Mouse (Mus musculus) heart, postnatal 0 days (tissue): Measurements from ENCODE around the gene Bcor. TPM values are rescaled to one million over a fixed set of nuclear protein-coding genes. Genes with fewer than 3 reads are reported as not detected.

Experiments
- ATAC-seq: fragments of 200-750 bp; cut with Nextera tagmentation; 2 replicates; pipeline ENCODE4 v1.8.0; 2017; ENCODE audit warnings: low read depth, moderate number of reproducible peaks, moderate library complexity; ENCODE audit not compliant: insufficient read depth
- DNase-seq: peaks from one replicate; pipeline ENCODE4 v3.0.0-alpha.2; 2016; ENCODE audit warnings: low spot score
- H3K27ac ChIP-seq: fragments of 300-500 bp; sonication (generic); 2 replicates; pipeline ENCODE4 v1.5.1; 2014; ENCODE audit warnings: low read depth, mild to moderate bottlenecking
- H3K27me3 ChIP-seq: fragments of 300-500 bp; sonication (generic); 2 replicates; pipeline ENCODE4 v1.6.1; 2014; ENCODE audit warnings: low read length, mixed read lengths; ENCODE audit not compliant: control insufficient read depth, insufficient read depth
- H3K36me3 ChIP-seq: fragments of 300-500 bp; sonication (generic); replicated peaks from 2 replicates; pipeline ENCODE4 v1.6.1; 2014; ENCODE audit warnings: low read length, mixed read lengths; ENCODE audit not compliant: control insufficient read depth, insufficient read depth
- H3K4me1 ChIP-seq: fragments of 300-500 bp; sonication (generic); 2 replicates; pipeline ENCODE4 v1.6.1; 2014; ENCODE audit warnings: antibody characterized with exemption; ENCODE audit not compliant: control insufficient read depth, insufficient read depth
- H3K4me2 ChIP-seq: fragments of 300-500 bp; sonication (generic); 2 replicates; pipeline ENCODE4 v1.6.1; 2014; ENCODE audit warnings: low read depth, mild to moderate bottlenecking, low read length, moderate library complexity
- H3K4me3 ChIP-seq: fragments of 300-500 bp; sonication (generic); 2 replicates; pipeline ENCODE4 v1.5.1; 2014; ENCODE audit warnings: low read depth, low read length
- H3K9ac ChIP-seq: fragments of 300-500 bp; sonication (generic); replicated peaks from 2 replicates; pipeline ENCODE4 v1.6.1; 2014; ENCODE audit warnings: low read depth, low read length, mixed read lengths
- H3K9me3 ChIP-seq: fragments of 300-500 bp; sonication (generic); replicated peaks from 2 replicates; pipeline ENCODE4 v1.6.1; 2016; ENCODE audit warnings: low read length; ENCODE audit not compliant: control insufficient read depth
- CTCF ChIP-seq: IDR thresholded peaks from 2 replicates; pipeline ENCODE4 v1.5.1; 2016; ENCODE audit warnings: antibody characterized with exemption, control low read depth, low read depth
- EP300 ChIP-seq: IDR thresholded peaks from 2 replicates; pipeline ENCODE4 v1.6.1; 2016; ENCODE audit warnings: antibody characterized with exemption, low read depth
- WGBS: fragments of 180-500 bp; shearing (Covaris S2); extraction: QIAGEN DNeasy Blood & Tissue Kit; methylation state at CpG from one replicate; pipeline ENCODE4 v1.1.7; 2014; 5-methylcytosine and 5-hydroxymethylcytosine counted together
- polyA plus RNA-seq: library from polyadenylated mRNA; unstranded; fragments of >200 nt; fragmentation: Nextera tagmentation; extraction: Ambion mirVana; gene quantifications from 2 replicates; pipeline ENCODE4 v1.2.1, GENCODE M21; 2015
- total RNA-seq: library from RNA; depleted of rRNA; stranded (reverse); fragments of >200 nt; gene quantifications from 2 replicates; pipeline ENCODE4 v1.2.3, GENCODE M21; 2014; ENCODE audit warnings: low replicate concordance

Gene Bcor
- total and polyA plus RNA-seq, 2 experiments from 2014 or later, result 8.9 to 25.7 TPM

GRCm38 (mm10) chrX:12090871-12091404 is 69.2 kb downstream of the Bcor start:
- TF ChIP-seq EP300, result no peak
- no peak for TF ChIP-seq CTCF

GRCm38 (mm10) chrX:12090151-12090870 is 69.8 kb downstream of the Bcor start:
- 11% methylated on average over 35 of the region's 37 CpGs for WGBS
- Histone ChIP-seq H3K9ac (peak overlapping the region; percentile 89; the same call in 1 of the 2 replicates), H3K27me3 (peaks cover 23% of the 10 kb centered on the region; the same call in 1 of the 2 replicates), H3K9me3 (no peaks in the 10 kb centered on the region), H3K27ac (peak overlapping the region; percentile 97), H3K4me2 (peak overlapping the region; percentile 87), H3K4me1 (0 out of 2 replicates have a peak, but pooled peaks cover 14% of the 10 kb centered on the region), H3K4me3 (peak overlapping the region; percentile 68), H3K36me3 (no peaks in the 10 kb centered on the region)
- DNase-seq (peak; percentile 13), ATAC-seq (no peak)
- no peak for TF ChIP-seq EP300
- no peak for TF ChIP-seq CTCF

More at GRCm38 (mm10) chrX:12090871-12091404, 69.2 kb downstream of the Bcor start:
- H3K27me3 ChIP-seq, result peaks cover 23% of the 10 kb centered on the region; the same call in 1 of the 2 replicates
- peak overlapping the region; percentile 87 for H3K4me2 ChIP-seq
- ATAC-seq (peak; percentile 56), DNase-seq (peak; percentile 66)
- 2% methylated on average over 37 of the region's 47 CpGs for WGBS
- no peaks in the 10 kb centered on the region for H3K36me3 ChIP-seq
- peak overlapping the region; percentile 68 for H3K4me3 ChIP-seq
- peak overlapping the region; percentile 89 for H3K9ac ChIP-seq
- no peaks in the 10 kb centered on the region for H3K9me3 ChIP-seq
- peak overlapping the region; percentile 97 for H3K27ac ChIP-seq
- H3K4me1 ChIP-seq, result 0 out of 2 replicates have a peak, but pooled peaks cover 14% of the 10 kb centered on the region

- Histone ChIP-seq H3K4me2 (peak overlapping the region; percentile 87), H3K9me3 (no peaks in the 10 kb centered on the region), H3K27me3 (peaks cover 28% of the 10 kb centered on the region; the same call in 1 of the 2 replicates), H3K9ac (0 out of 2 replicates have a peak overlapping the region, but pooled peaks have one; percentile 6), H3K4me1 (0 out of 2 replicates have a peak, but pooled peaks cover 14% of the 10 kb centered on the region), H3K27ac (peak overlapping the region; percentile 97), H3K4me3 (peak overlapping the region; percentile 13; the same call in 1 of the 2 replicates), H3K36me3 (no peaks in the 10 kb centered on the region)
- TF ChIP-seq CTCF, result no peak
- TF ChIP-seq EP300, result no peak
- ATAC-seq, result no peak
- WGBS, result 4% methylated on average over 45 of the region's 52 CpGs
- DNase-seq, result peak; percentile 36
Measured at GRCm38 (mm10) chrX:12089353-12090081, 70.6 kb downstream of the Bcor start.

GRCm38 (mm10) chrX:12089027-12089340 is 71.2 kb downstream of the Bcor start:
- Histone ChIP-seq H3K9me3 (no peaks in the 10 kb centered on the region), H3K4me2 (peak overlapping the region; percentile 87), H3K4me1 (0 out of 2 replicates have a peak, but pooled peaks cover 14% of the 10 kb centered on the region), H3K4me3 (peak overlapping the region; percentile 57), H3K36me3 (no peaks in the 10 kb centered on the region), H3K27ac (peak overlapping the region; percentile 97), H3K27me3 (peaks cover 30% of the 10 kb centered on the region; the same call in 1 of the 2 replicates), H3K9ac (peak overlapping the region; percentile 6; the same call in 1 of the 2 replicates)
- DNase-seq, result peak; percentile 48
- WGBS, result 8% methylated on average over 12 of the region's 13 CpGs
- TF ChIP-seq EP300 (no peak), CTCF (no peak)
- no peak for ATAC-seq

- peaks cover 30% of the 10 kb centered on the region; the same call in 1 of the 2 replicates for H3K27me3 ChIP-seq
- DNase-seq (peak; percentile 41), ATAC-seq (peak; percentile 54)
- peak overlapping the region; percentile 97 for H3K27ac ChIP-seq
- H3K9ac ChIP-seq, result peak overlapping the region; percentile 75
- WGBS, result 3% methylated on average over 32 of the region's 72 CpGs
- TF ChIP-seq CTCF, result no peak
- no peak for TF ChIP-seq EP300
- peak overlapping the region; percentile 57 for H3K4me3 ChIP-seq
- H3K36me3 ChIP-seq, result no peaks in the 10 kb centered on the region
- no peaks in the 10 kb centered on the region for H3K9me3 ChIP-seq
- peak overlapping the region; percentile 87 for H3K4me2 ChIP-seq
- H3K4me1 ChIP-seq, result 0 out of 2 replicates have a peak, but pooled peaks cover 14% of the 10 kb centered on the region
Measured at GRCm38 (mm10) chrX:12088301-12089026, 71.7 kb downstream of the Bcor start.
